Mouse (Mus musculus) gastrocnemius, postnatal 4 days (tissue): Measurements from ENCODE around the gene Ninl. TPM values are rescaled to one million over a fixed set of nuclear protein-coding genes. Genes with fewer than 3 reads are reported as not detected.

Experiments used
- DNase-seq, 2 experiments: peaks; one replicate each; pipeline ENCODE4 v3.0.0; 2021 to 2022; ENCODE audit warnings: low spot score in 2 of 2, mixed read lengths in 2 of 2
- long read RNA-seq, 2 experiments: library from polyadenylated mRNA; stranded (forward); transcript quantifications; one replicate each; pipeline ENCODE4 v2.0.0; 2021
- total RNA-seq, 2 experiments: library from RNA; stranded (reverse); gene quantifications; 2 replicates each; pipeline ENCODE4 v1.2.3; 2021

Gene Ninl
- 1 to 10 TPM in 1 of 2 experiments, under 1 TPM in 1; 0.62 to 1.5 TPM for total RNA-seq
- long read RNA-seq, experiment 1 = 0 reads
- long read RNA-seq, experiment 2, full-length matches to known transcripts = 2 of 4 reads
- long read RNA-seq, experiment 2, partial matches to known transcripts = 0 of 4 reads
- long read RNA-seq, experiment 2, other reads (novel, unspliced or antisense) = 2 of 4 reads

DNA sequence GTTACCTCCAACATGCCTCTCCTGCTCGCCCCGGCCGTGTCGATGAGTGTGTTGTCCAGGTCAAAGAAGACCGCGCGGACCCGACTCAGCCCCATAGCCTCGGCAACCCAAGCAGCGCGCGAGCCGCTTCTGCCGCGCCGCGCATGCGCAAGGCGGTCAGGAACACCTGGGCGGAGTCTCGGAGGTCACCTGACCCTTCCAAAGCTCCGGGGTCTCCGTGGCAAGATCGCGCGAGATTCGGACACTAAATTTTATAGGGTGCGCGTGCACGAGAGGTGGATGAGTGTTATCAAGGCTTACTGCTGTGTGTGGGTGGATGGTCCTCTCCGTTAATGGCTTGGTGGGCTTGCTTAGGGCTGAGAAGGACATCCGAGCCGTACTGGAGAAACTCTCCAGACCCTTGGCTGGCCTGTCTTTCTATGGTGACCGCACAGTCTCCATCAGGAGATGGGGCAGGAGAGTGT is at the start of gene Ninl, which contains the start of gene Nanp:
Gene Ninl, minus strand, starts transcription at position 151 of the 464 bp plus-strand sequence.
Gene Nanp, minus strand, starts transcription at position 167 of the 464 bp plus-strand sequence.
- DNase-seq = peak; percentile 87 to 95

DNA sequence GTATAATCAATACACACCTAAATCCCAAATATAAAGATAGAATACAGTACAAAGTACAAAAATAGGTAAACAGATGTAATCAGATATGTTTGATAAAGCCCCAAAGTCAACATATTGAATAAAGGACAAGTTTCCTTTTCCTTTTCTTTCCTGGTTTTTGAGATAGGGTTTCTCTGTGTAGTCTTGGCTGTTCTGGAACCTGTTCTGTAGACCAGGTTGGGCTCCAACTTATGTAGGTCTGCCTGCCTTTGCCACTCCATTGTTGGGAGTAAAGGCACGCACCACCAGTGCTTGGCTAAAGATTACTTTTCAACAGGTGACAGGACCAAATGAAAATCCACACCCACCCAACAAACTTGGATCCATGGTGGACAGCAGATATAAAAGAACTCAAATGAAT is 17.5 kb upstream of the Ninl start:
- no peak for DNase-seq

DNA sequence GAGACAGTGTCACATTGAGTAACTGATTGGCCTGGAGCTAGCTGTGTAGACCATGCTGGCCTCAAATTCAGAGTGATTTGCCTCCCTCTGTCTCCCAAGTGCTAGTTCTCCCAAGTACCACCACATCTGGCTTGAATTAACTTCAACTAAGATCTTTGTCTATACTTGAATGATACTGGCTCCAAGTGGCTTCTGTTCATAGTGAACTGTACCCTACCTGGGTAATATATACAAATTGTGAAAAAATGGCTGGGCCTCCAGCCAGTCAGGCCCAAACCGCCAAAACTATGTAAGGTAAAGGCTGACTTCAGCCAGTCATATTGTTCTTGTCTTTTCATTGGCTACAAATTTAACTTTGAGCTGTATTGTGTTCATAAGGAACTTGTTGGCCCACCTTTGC is 1.2 kb upstream of the Ninl start:
- no peak for DNase-seq

DNA sequence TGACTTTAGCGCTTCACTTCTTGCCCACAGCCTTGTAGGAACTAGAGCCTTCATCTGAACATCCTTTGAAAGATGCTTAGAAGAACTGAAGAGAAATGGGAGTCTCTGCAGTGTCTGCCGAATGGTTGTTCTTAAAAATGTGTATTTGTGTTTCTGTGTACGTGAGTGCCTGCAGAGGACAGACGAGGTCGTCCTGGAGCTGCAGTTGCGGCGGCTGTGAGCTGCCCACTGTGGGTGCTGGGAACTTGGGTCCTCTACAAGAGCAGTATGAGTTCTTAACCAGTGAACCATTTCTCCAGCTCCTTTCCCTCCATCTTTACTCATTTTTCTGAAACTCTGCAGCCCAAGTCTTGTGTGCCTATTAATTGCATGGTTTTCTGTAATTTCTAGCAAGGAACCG is 544 bp upstream of the Ninl start:
- DNase-seq = no peak

DNA sequence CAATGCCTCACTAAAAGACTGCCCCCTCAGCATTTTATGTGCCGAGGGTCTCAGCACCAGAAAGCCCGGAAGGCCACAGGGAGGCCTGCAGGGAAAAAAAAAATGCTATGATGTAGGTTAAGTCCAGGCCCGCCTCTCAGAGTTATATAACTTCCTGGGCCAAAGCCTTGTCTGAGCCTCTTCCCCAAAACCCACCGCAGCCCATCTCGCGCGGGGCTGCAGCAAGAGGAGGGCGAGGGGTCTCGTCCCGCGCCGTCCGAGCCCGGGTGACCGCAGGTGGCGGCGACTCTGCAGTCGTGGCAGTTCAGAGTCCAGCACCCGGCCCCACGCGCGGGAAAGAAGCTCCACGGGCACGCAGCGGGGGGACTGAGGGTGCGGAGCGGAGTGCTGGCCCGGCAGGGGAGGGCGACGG is 365 bp downstream of the Ninl start:
- DNase-seq = no peak

DNA sequence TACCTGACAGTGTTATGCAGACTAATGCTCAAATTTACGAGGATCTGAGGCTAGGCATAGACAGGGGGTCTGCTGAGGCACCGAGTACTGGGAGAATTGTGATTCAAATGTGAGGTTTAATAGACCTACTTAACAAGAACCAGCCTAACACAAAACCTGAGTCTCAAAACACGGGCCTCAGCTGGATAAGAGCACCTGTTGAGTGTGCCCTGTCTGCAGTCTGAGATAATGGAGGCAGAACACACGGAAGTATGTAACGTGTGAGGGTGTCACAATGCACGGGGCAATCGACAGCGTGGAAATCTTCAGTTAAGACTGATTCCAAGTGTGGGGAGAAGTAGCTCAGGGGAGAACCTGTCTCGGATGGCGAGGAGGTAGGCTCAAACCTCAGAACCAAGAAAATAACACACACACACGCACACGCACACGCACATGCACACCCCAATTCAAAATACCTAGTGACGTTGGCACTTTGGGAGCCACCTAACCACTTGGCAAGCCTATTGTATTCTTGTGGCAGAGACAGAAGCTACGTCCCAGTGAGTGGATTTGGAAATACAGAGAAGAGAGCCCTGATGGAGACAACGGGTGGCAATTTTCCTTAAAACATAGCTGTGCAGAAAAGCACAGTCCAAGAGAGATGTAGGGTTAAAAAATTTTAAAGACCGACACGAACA is 1.2 kb downstream of the Ninl start:
- DNase-seq = no peak

DNA sequence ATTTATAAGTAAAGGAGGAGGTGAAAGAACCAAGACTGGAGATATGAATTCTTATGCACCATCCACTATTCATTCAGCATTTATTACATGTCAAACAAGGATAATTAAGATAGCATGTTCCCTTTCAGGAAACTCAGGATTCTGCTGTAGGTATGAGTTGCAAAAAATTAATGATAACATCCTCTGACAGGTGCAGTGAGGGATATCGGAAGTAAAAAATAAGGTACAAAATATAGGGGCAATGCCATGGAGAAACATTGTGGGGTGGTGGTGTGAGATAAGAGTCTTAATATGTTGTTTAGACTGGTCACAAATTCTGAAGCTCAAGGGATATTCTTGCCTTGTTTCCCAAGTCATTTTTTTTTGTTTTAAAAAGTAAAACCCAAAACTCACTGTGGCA is 1.9 kb downstream of the Ninl start:
- DNase-seq = no peak

DNA sequence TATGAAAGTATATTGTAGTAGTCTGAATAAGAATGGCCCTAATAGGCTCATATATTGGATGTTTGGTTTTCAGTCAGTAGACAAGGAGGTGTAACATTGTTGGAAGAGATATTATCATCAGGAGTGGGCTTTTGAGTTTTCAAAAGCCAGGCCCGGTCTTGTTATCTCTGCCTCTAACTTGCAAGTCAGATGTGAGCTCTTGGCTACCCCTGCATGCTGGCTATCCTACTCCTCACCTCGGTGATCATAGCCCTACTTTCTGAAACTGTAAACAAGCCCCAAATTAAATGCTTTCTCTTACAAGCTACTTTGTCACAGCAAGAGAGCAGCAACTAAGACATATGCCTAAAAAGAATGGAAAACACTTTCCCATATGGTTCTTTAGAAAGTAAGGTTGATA is 2.5 kb downstream of the Ninl start:
- DNase-seq = no peak

DNA sequence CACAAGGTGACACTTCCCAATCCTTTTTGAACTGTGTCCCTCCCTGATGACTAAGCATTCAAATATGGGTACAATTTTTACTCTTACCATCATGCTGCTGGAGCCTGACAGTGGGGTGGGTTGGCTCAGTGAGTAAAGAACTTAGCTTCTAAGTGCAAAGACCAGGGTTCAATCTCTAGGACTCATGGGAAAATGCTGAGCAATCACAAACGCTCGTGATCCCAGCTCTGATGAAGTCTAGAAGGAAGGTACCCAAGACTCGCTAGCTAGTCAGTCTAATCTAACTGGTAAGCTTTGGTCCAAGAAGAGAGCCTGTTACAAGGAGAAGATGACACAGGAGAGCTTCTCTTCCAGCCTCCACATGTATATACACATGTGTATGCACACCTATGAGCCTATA is 4.7 kb downstream of the Ninl start:
- no peak for DNase-seq

DNA sequence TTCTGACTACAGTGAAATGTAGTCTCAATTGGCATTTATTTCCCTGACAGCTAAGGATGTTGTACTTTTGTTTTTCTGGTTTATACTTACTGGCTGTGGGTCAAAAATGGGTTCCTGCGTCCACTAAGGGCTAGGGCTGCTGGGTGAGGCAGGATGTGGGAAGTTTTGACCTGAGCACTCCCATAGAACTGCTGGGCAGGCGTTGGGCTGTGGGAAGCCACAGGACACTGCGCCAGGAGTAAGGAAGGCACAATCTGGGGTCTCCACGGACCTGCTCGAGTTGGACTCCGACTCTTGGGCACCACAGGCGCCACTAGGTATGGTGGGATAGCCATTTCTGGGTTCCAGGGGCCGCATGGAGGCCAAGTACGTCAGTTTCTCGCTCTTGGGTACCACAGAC is 18.0 kb downstream of the Ninl start:
- DNase-seq = no peak

DNA sequence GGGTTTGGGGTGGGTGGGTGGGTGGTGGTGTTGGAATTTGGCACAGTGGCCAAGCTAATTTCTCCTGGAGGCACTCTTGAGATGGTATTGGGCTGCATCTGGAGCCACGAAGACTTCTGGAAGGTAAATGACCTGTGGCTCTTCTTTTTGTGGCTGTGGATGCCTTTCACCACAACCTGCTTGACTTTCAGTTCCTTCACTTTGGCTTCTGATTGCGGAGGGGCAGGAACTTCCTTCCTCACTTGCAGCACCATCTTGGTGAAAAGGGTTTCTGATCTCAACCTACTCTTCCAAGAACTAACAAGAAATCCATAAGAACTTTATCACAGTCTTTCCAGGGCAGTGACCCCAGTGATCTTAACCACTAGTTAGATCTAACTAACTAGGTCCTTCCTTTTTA is 23.9 kb downstream of the Ninl start:
- DNase-seq = no peak

DNA sequence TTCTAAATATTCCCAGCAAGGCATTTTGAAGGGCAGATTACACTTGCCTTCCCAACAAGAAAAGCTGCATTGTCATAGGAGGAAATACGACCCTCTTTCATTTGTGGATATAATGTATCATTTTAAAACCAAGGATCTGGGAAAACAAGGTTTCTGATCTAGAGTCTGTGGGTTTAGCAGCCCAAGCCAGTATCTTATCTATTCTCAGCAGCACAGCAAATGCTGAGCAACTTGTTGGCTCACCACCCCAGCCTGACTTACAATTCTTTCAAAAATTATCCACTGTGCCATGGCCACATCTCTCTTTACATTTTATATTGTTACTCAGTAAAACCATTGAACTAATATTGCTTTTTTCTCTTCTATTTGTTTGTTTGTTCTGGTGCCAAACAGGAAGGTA is 27.9 kb downstream of the Ninl start:
- DNase-seq = no peak

DNA sequence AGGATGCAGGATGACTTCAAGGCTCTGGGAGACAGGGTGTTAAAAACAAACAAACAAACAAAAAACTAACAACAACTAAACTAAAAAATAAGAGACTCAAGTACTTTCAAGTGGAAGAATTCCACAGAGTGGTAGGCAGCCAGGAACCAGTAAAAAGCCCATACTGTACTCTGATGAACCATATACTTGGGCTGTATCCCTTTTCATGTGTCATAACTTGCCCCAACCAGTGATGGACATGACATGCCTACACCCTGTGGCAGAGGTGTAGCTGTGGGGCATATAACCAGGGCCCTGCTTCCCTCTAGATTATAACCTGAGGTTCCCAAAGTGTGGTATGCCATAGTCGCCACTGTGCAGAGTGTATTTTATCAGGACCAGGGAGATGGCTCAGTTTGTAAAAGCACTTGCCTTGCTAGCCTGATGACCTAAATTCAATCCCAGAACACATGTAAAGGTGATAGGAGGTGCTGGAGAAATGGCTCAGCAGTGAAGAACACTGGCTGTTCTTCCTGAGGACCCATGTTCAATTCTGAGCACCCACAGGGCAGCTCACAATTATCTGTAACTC is 29.6 kb downstream of the Ninl start:
- no peak for DNase-seq

DNA sequence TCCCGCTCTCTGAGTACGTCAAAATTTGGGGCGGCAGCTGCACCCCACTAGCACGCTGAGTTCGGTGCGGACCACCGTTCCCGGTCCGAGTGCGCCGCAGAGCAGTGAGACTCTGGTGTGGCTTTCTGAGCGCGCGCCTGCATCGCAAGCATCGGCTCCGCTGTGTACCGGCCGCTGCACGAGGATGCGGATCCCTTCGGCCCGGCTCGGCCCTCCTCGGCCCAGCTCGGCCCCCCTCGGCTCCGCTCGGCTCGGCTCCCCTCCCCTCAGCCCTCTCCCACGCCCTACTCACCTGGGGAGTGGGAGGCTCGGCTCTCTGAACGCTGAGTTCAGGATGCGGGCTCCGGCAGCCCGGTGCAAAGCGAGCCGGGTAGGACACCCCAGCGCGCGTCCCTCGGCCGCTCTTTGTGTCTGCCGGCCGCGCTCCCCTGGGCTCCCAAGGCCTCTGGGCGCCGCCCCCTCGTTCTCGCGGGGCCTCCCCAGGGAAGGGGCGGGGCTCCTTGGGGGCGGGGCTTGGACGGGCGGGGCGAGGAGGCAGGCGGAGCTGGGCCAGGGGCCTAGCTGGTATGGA is 30.2 kb downstream of the Ninl start:
- DNase-seq = peak; percentile 30 to 45

DNA sequence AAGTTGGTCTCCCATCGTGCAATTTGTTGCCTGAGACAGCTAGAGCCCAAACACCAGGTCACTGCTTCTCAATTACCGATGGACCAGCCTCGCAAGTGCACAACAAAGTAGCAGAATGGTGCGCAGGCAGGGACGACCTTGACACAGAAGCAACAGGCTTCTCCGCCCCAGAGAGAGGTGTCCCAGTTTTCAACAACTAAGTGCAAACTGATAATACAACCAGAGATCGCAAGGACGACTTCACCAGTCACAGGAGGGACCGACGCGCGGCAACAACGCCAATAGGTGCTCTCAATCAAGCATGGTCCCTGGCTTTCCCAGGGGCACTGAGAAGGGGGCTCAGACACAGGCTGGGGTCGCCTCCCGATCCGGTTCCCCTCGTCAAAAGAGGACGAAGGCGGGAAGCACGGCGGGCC is 30.7 kb downstream of the Ninl start:
- DNase-seq = no peak

DNA sequence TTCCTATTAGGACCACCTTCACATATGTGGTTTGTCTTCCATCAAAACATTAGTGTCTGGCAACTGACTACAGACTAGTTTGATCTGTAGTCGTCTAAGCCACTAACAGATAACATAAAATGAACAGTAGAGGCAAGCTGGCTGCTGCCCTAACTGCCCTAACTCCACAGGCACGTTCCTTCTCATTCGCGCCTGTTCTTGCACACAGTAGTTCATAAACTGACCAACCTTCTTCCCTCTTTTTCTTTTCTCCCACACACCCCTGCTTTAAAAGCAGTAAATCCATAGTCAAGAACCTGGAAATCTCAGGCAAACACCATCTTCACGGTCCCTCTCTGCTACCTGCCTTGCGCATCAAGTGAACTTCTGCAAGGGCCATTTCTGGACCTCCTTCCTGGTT is 31.2 kb downstream of the Ninl start:
- no peak for DNase-seq

DNA sequence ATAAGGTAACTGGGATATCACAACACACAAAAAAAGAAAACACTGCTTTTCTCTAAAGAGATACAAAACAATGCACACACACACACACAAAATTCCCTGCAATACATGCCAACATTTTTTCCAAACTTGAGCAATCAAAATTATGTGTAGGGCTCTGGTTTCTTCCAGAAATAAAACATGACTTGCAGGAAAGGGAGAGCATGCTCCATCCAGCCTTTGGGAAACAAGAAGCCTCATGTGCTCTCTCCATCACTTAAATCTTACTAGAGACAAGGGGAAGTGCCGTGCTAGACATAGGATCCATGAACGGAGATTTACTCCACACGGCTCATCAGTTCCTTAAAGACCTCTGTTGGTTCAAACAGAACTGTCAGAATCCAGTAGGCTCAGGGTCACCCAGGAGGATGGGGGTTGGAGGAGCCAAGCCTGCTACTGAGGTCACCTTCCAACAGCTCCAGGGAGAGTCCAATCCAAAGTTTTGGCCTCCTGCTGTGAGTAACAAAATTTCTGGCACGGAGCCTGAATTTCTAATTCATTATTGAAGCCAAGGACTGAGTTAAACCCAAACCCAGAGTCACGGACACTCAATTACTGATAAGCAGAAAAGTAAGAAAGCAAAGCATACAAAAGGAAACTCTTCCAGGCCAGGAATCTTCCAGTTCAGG is 32.8 kb downstream of the Ninl start:
- no peak for DNase-seq

DNA sequence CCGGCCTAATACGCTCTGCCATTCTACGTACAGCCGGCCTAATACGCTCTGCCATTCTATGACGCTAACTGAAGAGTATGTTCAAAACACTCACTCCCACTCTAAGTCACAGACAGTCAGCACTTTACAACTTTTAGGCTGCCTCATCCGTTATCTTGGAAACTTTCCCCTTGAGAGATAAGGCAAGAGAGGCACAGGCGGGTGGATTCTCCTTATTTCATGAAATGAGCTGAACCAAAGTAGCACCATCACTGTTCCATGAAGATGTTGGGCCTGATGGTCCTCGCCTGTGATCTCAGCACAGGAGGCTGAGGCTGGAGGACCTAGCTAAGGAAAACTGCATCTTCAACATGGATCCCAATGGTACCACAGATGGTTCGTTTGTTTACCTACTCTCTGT is 34.8 kb downstream of the Ninl start:
- DNase-seq = no peak

DNA sequence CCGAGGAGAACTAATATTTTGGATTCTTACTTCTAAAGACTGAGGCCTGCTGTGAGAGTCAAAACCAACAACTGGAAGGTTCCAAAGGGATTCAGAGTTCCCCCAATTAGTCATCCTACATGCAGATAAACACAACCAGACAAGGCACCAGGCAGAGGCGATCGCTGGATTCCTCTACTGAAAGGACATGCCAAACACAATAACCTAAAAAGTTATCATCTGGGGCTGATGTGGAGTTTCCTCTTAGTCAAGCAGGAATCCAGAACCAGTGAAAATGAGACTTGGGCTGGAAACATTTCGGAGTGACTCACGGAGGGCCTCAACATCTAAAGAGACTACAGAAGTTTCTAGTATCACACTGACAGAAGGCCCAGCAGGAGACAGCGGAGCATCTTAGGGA is 35.4 kb downstream of the Ninl start:
- no peak for DNase-seq

DNA sequence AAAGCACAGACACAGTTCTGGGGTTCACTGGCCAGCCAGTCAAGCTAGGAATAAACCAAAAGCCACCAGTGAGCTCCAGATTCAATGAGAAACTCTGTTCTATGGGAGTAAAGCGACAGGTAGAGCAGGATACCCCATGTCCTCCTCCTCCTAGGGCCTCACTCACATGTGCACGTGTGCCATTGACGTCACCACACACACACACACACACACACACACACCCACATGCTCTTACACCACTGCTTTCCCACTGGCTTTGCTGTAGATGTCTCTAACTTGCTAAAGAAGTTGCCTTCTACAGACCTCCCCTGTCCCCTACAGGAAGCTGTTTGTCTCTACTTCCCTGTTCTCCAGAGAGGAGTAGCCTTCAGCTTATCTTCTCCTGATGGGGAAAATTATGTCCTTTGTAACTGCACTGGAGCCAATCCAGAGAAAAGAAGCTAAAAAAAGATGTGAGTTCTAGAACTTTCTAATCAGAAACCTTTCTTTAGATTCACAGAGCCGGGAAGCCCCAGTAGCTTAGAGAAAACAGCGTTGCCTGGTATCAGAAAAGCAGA is 37.5 kb downstream of the Ninl start:
- DNase-seq = no peak

DNA sequence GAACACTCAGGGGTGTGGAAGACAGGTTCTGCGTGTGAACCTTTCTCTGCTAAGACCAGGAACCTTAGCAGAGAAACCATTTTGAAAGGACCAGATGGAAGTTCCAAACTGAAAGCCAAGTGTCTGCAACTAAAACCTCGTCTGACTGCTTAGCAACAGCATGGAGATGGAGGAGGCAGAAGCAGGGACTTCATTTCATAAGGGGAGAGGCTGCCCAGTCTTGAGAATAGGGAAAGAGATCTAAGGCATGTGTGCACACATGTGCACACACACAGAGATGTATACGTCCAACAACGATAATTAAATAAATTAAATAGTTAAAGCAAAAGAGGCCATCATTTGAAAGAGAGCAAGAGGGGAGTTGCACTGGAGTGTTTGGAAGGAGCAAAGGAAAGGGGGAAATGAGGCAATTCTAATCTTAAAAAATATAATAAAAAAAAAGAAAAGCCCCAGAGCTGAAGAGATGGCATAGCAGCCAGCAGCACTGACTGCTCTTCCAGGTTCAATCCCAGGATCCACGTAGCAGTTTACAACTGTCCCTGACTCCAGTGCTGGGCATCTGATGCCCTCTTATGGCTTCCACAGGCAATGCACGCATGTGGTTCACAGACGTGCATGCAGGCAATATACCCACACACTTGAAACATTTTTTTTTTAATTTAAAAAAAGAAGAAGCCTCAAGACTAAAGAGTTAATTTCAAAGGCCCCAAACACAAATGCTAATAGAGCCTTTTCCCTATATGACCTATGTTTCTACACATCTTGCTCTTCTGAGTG is 38.6 kb downstream of the Ninl start:
- DNase-seq = peak in 1 of 2 experiments; percentile 39
